Mouse (Mus musculus) hindbrain, embryonic 14.5 days (tissue): Measurements from ENCODE around the gene Crmp1. TPM values are rescaled to one million over a fixed set of nuclear protein-coding genes. Genes with fewer than 3 reads are reported as not detected.

ENCODE experiments used
- ATAC-seq: fragments of 200-750 bp; cut with Nextera tagmentation; 2 replicates; pipeline ENCODE4 v1.8.0; 2017; ENCODE audit warnings: moderate number of reproducible peaks, mild to moderate bottlenecking, moderate TSS enrichment, moderate library complexity; ENCODE audit not compliant: low FRiP score
- DNase-seq: peaks from one replicate; pipeline ENCODE4 v3.0.0-alpha.2; 2015; ENCODE audit warnings: low spot score
- H3K27ac ChIP-seq: fragments of 300-500 bp; sonication (generic); 2 replicates; pipeline ENCODE4 v1.5.1; 2014; ENCODE audit warnings: mild to moderate bottlenecking, moderate library complexity
- H3K27me3 ChIP-seq: fragments of 300-500 bp; sonication (generic); 2 replicates; pipeline ENCODE4 v1.6.1; 2014; ENCODE audit warnings: mild to moderate bottlenecking, low read length, mixed read lengths; ENCODE audit not compliant: control insufficient read depth, insufficient read depth
- H3K36me3 ChIP-seq: fragments of 300-500 bp; sonication (generic); replicated peaks from 2 replicates; pipeline ENCODE4 v1.6.1; 2014; ENCODE audit not compliant: control insufficient read depth, insufficient read depth
- H3K4me1 ChIP-seq: fragments of 300-500 bp; sonication (generic); replicated peaks from 2 replicates; pipeline ENCODE4 v1.6.1; 2014; ENCODE audit warnings: antibody characterized with exemption, low read length, mixed read lengths; ENCODE audit not compliant: control insufficient read depth, insufficient read depth
- H3K4me2 ChIP-seq: fragments of 300-500 bp; sonication (generic); replicated peaks from 2 replicates; pipeline ENCODE4 v1.6.1; 2014; ENCODE audit warnings: mild to moderate bottlenecking, moderate library complexity
- H3K4me3 ChIP-seq: fragments of 300-500 bp; sonication (generic); replicated peaks from 2 replicates; pipeline ENCODE4 v1.5.1; 2014; ENCODE audit warnings: mild to moderate bottlenecking, low read length
- H3K9ac ChIP-seq: fragments of 300-500 bp; sonication (generic); 2 replicates; pipeline ENCODE4 v1.6.1; 2014
- H3K9me3 ChIP-seq: fragments of 300-500 bp; sonication (generic); 2 replicates; pipeline ENCODE4 v1.6.1; 2016; ENCODE audit warnings: low read length; ENCODE audit not compliant: control insufficient read depth
- WGBS: fragments of 180-500 bp; shearing (Covaris S2); extraction: QIAGEN DNeasy Blood & Tissue Kit; methylation state at CpG from one replicate; pipeline ENCODE4 v1.1.7; 2014; 5-methylcytosine and 5-hydroxymethylcytosine counted together
- polyA plus RNA-seq: library from polyadenylated mRNA; unstranded; fragments of >200 nt; fragmentation: Nextera tagmentation; extraction: Ambion mirVana; gene quantifications from 2 replicates; pipeline ENCODE4 v1.2.1, GENCODE M21; 2014

Gene Crmp1
- polyA plus RNA-seq, 1 experiment from 2014 or later, result 907 TPM

DNA sequence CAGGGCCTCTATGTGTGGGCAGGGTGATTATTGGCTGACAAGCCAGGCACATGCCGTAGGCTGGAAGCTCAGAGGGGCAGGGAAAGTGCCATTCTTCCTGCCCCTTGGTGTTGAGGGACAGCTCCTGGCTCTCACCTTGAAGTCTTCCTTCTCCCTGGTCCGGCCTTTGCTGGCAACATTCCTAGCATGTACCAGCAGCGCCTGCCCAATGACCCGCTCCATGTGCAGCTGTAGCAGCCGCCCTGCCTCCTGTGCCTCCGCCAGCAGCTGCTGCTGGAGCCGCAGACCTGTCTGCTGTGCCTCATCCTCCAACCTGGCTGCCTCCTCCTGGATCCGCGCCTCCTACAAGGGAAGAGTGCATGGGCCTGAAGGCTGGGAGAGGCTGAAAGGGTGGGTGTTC is 68.3 kb downstream of the Crmp1 start:
- no peaks in the 10 kb centered on the region for H3K4me1 ChIP-seq
- no peak overlapping the region for H3K4me2 ChIP-seq
- H3K27ac ChIP-seq, result no peak overlapping the region
- peaks cover 7% of the 10 kb centered on the region; the same call in 1 of the 2 replicates for H3K9me3 ChIP-seq
- DNase-seq, result no peak
- no peak overlapping the region for H3K4me3 ChIP-seq
- WGBS, result 89% methylated on average over 9 of the region's 9 CpGs
- H3K27me3 ChIP-seq, result no peaks in the 10 kb centered on the region
- no peak overlapping the region for H3K9ac ChIP-seq
- no peak for ATAC-seq
- 0 out of 2 replicates have a peak, but pooled peaks cover 11% of the 10 kb centered on the region for H3K36me3 ChIP-seq

DNA sequence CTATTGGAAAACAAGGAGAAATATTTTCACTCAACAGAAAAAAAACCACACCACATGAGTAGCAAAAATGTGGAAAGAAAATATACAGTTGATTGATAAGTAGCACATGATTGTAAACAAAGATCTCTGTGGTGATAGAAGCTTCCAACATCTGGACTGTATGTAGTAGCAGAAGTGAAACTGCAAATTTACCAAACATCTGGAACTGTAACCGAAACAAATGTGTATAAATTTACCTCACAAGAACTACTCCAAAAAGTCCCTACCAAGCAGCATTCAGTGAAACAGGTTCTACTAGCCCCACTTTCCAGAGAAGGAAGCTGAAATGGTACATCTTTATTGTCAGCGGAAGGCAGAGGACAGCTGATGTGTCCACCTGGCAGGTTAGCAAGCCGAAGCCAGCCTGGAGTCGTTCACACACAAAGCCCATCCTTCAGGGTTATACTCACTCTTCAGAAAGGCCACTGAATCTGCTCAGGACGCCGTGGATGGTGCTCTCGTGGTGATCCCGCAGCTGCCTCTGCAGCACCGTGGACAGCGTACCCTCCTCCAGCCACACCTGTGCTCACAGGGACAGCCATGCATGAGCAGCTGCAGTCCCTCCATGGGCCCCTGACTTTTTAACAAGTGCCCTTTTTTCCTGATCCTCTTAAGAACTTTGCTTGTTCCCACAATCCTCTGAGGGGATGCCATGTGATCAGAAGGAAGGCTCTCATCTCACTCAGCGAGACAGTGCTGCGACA is 71.4 kb downstream of the Crmp1 start:
- DNase-seq (no peak), ATAC-seq (no peak)
- Histone ChIP-seq H3K9ac (no peak overlapping the region), H3K36me3 (peaks cover 23% of the 10 kb centered on the region; the same call in 1 of the 2 replicates), H3K4me1 (no peaks in the 10 kb centered on the region), H3K4me2 (no peak overlapping the region), H3K27ac (no peak overlapping the region), H3K9me3 (peaks cover 20% of the 10 kb centered on the region), H3K27me3 (no peaks in the 10 kb centered on the region), H3K4me3 (no peak overlapping the region)
- WGBS, result 92% methylated on average over 12 of the region's 12 CpGs

DNA sequence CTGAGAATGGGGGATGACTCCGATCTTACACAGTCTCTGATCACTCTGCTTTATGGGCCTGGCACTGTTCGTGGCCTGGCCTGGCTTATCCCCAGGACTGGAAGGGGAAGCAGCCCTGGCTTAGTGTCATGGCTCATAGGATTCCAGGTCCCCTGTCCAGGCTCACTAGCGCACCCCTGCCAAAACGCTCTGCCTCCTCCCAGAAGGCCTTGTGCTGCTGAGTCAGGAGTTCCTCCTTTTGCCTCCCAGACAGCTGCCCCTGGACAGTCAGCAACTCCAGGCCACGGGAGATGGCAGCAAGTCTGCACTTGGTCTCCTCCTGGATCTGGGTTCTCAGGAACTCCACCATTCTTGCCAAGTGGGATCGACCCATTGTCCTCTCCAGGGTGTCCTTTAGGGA is 77.0 kb downstream of the Crmp1 start:
- ATAC-seq (no peak), DNase-seq (no peak)
- Histone ChIP-seq H3K9ac (no peak overlapping the region), H3K36me3 (peaks cover 23% of the 10 kb centered on the region; the same call in 1 of the 2 replicates), H3K4me3 (no peak overlapping the region), H3K27ac (no peak overlapping the region), H3K27me3 (no peaks in the 10 kb centered on the region), H3K4me1 (no peaks in the 10 kb centered on the region), H3K4me2 (no peak overlapping the region), H3K9me3 (peaks cover 20% of the 10 kb centered on the region)
- WGBS, result 91% methylated on average over 6 of the region's 6 CpGs

DNA sequence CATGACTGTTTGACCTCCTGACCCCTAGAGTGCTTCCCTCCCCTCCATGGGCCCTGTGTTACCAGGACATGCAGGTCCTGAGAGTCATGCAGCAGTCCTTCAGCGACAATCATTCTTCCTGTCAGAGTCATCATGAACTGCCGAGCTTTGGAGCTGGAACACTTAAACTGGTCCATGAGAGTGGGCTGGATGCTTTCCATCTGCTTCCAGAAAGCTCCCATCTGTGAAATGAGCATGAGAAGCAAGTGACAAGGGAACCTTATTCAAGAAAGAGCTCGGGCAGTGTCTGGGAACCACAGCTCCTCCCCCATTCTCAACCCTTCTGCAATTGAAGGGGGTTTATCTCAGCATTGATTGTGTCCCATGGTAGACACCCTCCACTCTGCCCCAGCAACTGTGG is 78.4 kb downstream of the Crmp1 start:
- DNase-seq, result no peak
- peaks cover 12% of the 10 kb centered on the region for H3K9me3 ChIP-seq
- no peak overlapping the region for H3K4me3 ChIP-seq
- peaks cover 10% of the 10 kb centered on the region; the same call in 1 of the 2 replicates for H3K36me3 ChIP-seq
- H3K27ac ChIP-seq, result no peak overlapping the region
- no peaks in the 10 kb centered on the region for H3K27me3 ChIP-seq
- ATAC-seq, result no peak
- H3K4me2 ChIP-seq, result no peak overlapping the region
- 73% methylated on average over 3 of the region's 3 CpGs for WGBS
- H3K9ac ChIP-seq, result no peak overlapping the region
- no peaks in the 10 kb centered on the region for H3K4me1 ChIP-seq

DNA sequence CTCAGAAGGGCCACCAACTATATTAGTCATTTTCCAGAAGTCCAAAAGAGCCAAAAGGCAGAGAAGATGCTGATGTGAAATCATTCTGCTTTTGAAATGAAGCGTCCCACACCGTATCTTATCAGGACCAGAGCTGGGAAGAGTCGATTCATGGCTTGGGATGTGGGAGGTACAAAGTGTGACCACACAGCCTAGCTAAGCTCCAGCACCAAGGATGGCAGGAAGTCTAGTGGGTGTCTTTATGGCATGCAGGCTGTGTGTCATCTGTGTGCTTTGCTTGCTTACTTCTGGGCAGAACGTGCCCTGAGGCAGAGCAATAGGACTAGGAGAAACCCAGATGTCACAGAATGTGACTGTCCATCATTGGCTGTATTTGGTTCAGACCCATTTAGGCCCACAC is 79.0 kb downstream of the Crmp1 start:
- Histone ChIP-seq H3K4me3 (no peak overlapping the region), H3K4me2 (no peak overlapping the region), H3K4me1 (no peaks in the 10 kb centered on the region), H3K9ac (no peak overlapping the region), H3K36me3 (peaks cover 4% of the 10 kb centered on the region; the same call in 1 of the 2 replicates), H3K27me3 (no peaks in the 10 kb centered on the region), H3K9me3 (peaks cover 6% of the 10 kb centered on the region), H3K27ac (no peak overlapping the region)
- no peak for ATAC-seq
- no peak for DNase-seq
- WGBS, result 98% methylated on average over 4 of the region's 4 CpGs

DNA sequence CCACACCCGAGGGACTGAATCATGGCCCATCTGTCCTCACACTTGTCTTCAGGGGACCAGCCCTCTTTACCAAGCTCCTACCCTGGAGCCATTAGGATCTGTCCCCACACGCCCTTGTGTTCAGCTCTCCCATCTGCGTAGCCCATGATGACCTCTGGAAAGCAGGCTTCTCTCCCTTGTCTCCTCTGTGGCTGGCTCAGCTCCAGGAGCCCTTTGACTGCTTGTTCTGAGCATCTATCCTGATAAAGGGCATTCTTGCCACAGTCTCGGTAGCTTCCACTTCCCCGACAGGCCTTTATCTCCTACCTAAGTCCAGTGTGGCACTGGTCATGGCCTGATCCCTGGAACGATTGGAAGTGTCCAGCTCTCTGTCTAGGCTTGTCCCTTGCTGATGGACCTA is 84.9 kb downstream of the Crmp1 start:
- no peaks in the 10 kb centered on the region for H3K4me1 ChIP-seq
- ATAC-seq (no peak), DNase-seq (no peak)
- no peak overlapping the region for H3K9ac ChIP-seq
- H3K36me3 ChIP-seq, result no peaks in the 10 kb centered on the region
- H3K9me3 ChIP-seq, result no peaks in the 10 kb centered on the region
- H3K4me3 ChIP-seq, result no peak overlapping the region
- H3K27me3 ChIP-seq, result no peaks in the 10 kb centered on the region
- H3K27ac ChIP-seq, result no peak overlapping the region
- WGBS, result 83% methylated on average over 6 of the region's 6 CpGs
- H3K4me2 ChIP-seq, result no peak overlapping the region

DNA sequence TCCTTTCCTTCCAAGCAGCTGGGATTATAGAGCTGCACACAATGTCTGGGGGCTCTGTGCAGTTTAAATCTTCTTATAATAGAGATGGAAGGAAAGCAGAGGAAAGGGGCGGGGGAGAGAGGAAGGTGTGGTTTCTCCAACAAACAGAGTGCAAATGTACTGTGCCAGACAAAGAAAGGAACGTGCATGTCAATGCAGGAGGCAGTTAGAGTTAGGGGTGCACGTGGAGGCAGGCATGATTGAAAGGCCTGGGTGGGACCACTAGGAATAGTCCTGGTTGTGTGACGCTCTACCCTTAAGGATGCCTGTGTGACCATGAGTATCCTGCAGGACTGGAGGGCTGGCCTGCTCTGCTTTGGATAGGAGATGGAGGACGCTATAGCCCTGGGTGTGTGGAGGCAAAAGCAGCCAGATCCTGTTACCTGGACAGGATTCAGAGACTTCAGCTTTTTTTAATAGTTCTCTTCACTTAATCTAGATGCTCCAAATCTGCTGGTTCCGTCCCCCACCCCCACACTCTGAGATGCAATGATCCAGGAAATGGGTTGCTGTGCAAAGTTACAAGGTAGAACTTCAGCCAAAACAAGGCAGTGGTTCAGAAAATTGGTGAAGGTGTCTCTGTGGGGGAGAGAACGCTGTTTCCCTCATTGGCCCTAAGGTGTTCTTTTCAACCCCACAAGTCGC is 88.9 kb downstream of the Crmp1 start:
- Histone ChIP-seq H3K9ac (no peak overlapping the region), H3K4me1 (no peaks in the 10 kb centered on the region), H3K27ac (no peak overlapping the region), H3K9me3 (no peaks in the 10 kb centered on the region), H3K4me2 (no peak overlapping the region), H3K27me3 (no peaks in the 10 kb centered on the region), H3K36me3 (no peaks in the 10 kb centered on the region), H3K4me3 (no peak overlapping the region)
- ATAC-seq, result no peak
- WGBS, result 87% methylated on average over 8 of the region's 8 CpGs
- DNase-seq, result no peak

DNA sequence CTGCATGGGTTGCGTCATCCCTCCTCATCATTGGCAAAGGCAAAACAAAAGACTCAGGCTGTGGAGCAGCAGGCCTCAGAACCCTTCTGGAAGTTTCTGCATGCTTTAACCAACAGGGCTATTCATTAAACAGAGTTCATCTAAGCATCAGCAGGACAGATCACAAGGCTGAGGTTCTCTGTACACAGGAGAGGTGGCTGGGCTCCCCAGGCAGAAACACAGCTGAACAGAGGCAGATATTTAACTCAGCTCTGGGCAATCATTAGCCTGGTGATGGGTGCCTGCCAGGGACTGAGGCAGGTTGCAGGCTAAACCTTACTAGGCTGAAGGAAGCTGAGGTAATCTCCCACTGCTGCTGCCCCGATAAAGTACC is 89.4 kb downstream of the Crmp1 start:
- Histone ChIP-seq H3K27ac (no peak overlapping the region), H3K4me1 (peaks cover 2% of the 10 kb centered on the region; the same call in 1 of the 2 replicates), H3K36me3 (no peaks in the 10 kb centered on the region), H3K4me3 (no peak overlapping the region), H3K9me3 (no peaks in the 10 kb centered on the region), H3K27me3 (no peaks in the 10 kb centered on the region), H3K4me2 (no peak overlapping the region), H3K9ac (no peak overlapping the region)
- no peak for ATAC-seq
- 96% methylated on average over 2 of the region's 2 CpGs for WGBS
- DNase-seq, result no peak

DNA sequence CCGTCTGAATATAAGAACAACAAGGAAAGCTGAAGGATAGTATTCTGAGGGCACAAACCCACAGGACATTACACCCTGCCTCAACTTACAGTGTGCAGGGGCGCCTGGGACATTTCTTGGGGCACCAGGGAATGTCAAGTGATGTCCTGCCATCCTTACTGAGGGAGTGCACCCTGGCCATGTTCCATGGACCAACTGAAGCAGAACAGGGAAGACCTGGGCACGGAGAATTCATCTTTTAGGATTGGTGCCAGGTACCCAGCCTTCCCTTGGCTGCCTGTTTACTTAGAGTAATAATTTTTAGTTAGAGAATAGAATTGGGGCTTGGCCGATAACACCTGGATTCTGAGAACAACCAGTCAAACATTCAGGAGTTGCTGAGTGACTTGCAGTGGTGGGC is 90.3 kb downstream of the Crmp1 start:
- H3K27me3 ChIP-seq, result no peaks in the 10 kb centered on the region; the same call in 1 of the 2 replicates
- no peaks in the 10 kb centered on the region for H3K36me3 ChIP-seq
- H3K9ac ChIP-seq, result no peak overlapping the region
- H3K4me1 ChIP-seq, result peaks cover 7% of the 10 kb centered on the region; the same call in 1 of the 2 replicates
- no peak overlapping the region for H3K4me3 ChIP-seq
- no peak overlapping the region for H3K4me2 ChIP-seq
- H3K27ac ChIP-seq, result no peak overlapping the region
- H3K9me3 ChIP-seq, result no peaks in the 10 kb centered on the region
- ATAC-seq (no peak), DNase-seq (no peak)
- whole genome bisulfite sequencing, result 83% methylated on average over 4 of the region's 4 CpGs
